Mouse (Mus musculus) urinary bladder, postnatal 25 days (tissue): ENCODE data around the gene Cpne5.

Experiments
- DNase-seq: peaks from one replicate; pipeline ENCODE4 v3.0.0; 2022; ENCODE audit warnings: low spot score

The Cpne5 gene

DNA sequence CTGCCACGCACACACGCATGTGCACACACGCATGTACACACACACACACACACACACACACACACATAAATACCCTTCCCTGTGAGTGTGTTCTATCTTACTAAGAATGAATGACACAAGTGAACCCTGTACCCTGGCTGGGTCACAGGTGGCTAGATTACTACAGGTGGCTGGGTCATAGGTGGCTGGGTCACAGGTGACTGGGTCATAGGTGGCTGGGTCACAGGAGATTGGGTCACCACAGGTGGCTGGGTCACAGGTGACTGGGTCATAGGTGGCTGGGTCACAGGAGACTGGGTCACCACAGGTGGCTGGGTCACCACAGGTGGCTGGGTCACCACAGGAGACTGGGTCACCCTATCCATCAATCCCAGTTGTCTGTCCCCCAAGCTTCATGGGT is 27.9 kb downstream of the Cpne5 start:
- no peak for DNase-seq

DNA sequence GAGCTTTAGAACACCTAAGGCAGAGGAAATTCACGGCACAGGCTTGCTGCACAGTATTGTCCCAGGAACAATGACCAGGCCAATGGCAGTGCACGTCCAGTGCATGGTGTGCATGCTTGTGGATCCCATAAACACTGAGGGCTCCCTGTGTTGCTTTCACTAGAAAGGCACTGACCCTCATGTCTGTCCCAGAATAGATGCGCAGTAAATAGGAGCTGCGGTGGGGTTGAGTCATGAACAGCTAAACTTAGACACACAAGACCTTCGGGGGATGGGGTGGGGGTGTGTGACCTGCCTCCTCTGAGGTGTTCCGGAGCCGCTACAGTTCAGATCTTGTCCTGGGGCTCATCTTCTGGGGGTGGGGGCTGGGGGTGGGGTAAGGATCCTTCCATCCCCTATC is 31.9 kb downstream of the Cpne5 start:
- no peak for DNase-seq

DNA sequence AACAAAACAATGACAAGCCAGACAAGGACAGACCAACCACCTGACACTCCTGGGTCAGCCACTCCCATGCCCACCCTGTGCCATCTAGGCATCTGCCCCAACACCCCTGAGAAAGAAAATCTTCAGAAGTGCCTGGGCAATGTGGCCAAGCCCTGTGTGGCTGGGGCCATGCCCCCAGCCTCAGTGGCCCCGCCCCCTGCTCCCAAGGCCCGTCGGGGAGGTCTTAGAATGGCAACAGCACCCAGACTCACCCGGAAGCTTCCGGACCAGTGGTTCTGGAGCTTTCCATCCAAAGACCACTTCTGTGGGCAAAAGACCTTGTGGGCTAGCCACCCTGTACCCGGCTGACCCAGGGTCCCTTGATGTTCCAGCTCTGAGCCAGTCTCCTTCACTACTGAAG is 35.4 kb downstream of the Cpne5 start:
- no peak for DNase-seq

DNA sequence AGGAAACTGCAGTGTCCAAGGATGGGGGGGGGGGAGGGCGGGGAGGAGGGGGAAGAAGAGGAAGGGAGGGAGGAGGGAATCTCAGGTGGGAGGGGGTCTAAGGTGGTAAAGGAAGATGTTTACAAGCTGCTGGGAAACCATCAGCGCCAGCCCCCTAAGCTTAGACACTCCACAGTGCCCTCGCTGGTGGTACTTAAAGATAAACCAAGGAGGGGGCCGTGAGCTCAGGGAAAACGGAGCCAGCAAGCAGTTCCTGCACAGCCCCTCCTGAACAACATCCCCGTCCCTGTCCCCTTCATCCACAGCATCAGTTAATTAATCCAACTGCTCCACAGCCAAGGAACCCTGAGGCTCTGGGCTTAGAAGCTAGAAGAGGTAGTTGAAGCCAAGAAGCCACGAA is 38.1 kb downstream of the Cpne5 start:
- no peak for DNase-seq

DNA sequence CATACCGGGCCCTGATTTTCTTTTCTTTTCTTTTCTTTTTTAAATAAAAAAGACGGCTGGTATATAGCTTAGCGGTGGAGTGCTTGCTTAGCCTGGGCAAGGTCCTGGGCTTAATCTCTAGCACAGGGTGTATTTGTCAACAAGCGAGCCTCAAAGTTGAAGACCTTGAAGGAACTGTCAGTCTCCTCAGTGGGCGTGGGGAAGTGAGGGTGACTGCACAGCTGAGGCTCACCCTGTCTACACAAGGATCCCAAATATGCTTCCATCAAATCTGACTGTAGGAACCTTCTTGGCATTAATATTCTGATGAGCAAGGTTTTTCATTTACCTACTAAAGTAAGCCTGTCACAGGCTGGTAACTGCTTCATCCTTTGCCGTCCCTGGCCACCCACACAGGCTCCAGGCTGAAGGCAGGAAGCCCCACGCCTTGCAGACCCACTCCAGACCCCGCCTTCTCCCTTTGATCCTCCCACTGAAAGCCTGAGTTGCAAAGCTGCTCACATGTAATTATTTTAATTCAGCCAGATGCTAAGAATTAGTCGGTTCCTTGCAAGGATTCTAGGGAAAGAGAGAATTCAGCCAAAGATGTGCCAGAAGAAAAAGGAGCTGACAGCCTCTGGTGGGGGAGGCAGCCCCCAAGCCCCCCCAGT is 38.7 kb downstream of the Cpne5 start:
- DNase-seq: no peak

DNA sequence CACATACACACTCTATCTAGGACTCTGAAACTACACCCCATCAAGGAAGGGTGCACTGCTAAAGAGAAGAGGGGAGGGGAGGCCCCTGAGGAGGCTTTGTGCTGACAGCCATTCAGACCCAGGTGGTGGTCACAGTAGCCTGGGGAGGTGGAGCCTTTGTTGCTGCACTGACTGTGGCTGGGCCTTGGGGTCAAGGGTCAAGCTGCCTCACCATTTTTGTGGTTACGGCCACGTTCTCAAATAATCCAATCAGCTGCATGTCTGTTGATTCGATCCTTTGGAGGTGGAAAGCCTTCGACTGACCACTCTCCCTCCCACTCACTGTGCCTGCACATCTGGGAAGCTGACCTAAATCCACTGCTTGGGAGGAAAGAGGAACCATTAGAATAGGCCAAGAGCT is 42.4 kb downstream of the Cpne5 start:
- no peak for DNase-seq

DNA sequence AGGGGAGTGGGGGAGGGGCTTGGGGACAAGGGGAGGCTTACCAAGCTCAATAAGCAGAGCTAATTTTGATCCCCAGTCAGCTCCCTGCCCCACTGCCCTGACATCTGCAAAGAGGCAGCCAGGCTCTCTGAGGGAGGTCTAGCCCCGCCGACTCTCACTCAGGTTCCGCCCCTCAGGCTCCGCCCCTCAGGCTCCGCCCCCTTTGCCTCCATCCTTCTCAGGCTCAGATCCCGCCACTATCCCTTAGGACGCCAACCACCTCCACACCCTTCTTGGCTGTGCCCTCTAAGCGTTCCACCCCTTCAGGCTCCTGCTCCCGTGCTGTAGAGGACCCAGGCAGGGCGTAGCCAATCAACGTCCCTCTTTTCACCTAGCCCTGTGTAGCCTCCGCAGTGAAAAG is 49.0 kb downstream of the Cpne5 start:
- DNase-seq: no peak

DNA sequence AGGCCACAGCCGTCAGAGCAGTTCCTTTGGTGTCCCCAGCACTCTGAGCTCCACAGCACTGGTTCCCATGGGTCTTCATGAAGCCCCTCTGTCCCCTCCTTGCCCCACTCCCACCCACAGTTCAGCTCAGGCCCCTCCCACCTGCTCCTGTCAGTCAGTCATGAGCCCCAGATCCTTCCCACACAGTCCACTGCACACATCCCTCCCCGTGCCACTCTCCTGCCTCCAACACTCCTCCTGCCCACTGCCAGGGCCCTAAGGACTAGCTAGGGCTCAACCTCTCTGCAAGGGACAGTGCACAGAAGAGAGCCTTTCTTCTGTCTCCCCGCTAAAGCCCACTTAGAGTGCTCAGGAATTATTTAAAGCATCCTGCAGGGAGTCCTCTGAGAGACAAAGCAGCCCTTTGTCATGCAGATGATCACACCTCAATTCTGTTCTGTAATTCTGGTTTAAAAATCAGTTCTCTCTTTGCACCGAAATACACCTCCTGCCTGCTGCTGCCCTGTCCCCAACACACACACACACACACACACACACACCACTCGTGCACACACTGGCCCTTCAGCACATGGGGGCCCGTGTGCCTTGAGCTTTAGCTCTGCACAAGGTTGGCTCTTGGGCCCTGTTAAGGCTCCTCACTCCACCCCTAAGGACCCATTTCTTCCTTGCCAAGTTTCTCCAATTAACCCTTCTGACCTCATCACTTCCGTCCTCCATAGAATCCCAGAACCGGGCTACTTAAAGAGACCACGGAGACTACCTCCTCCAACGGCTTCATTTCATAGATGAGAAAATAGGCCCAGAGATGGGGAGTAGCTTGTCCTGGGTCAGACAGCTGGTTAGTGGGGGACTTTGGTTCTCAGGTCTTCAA is 50.7 kb downstream of the Cpne5 start:
- DNase-seq: no peak

DNA sequence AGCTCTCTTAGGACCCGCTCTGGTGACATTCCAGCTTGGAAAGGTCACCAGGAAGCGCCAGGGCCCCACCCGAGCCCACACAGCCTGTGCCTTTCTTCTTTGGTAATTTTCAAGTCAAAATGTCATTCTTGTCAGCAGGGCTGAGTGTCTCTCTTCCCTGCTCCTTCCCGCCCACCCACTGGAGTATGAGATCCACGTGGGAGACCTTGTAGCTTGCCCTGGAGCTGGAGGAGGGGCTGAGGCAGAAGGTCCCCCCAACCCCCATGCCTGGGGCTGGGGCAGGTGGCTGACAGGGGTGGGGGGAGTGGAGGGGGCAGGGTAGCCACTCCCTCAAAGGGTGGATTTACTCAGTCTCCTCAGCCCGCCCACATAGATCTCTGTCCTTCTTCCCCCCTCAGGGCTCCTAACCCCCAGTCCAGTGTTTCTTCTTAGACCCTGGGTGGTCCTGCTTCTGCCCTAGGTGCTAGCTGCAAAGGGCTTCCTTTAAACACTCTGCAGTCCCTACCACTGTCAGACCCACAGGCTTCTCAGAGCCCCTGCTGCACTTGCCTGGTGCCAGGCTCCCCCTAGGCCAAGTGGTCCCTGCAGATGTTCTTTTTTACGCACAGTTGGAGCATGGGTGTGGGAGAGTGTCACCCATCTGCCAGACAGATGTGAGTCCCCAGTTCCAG is 52.5 kb downstream of the Cpne5 start:
- DNase-seq: no peak

DNA sequence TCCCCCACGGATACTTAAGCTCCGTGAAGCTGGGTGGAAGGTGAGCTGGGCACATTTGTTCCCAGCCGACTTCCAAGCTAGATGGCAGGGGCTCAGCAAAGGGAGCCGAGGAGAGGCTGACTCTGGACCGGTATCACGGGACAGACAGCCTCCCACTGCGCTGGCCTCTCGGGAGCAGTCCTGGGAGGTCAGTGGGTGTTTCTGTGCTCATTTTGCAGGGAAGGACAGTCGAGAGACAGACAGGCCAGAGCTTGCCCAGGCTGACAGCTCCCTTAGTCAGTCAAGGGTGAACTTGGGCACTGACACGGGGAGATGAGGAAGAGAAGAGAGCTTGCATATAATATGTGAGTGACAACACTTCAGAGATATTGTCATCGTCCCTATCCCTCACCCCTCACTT is 54.8 kb downstream of the Cpne5 start:
- no peak for DNase-seq

DNA sequence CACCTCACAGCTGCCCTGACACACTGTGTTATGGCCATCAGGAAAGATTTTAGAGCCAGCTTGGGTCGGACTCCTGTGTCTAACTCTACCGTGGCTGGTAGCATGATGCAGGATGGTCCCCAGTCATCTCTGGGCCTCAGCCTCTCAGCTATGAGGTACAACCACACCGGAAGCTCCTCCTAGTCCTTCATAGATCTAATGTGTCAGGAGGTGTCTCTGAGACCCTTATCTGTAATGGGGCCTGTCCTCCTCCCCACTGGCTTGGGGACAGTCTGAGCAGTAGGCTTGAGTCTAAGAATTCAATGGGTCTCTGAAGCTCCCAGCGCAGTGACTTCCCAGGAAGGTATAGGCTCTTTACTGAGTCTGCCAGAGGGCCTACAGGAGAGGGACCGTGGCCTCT is 56.2 kb downstream of the Cpne5 start:
- DNase-seq: no peak

DNA sequence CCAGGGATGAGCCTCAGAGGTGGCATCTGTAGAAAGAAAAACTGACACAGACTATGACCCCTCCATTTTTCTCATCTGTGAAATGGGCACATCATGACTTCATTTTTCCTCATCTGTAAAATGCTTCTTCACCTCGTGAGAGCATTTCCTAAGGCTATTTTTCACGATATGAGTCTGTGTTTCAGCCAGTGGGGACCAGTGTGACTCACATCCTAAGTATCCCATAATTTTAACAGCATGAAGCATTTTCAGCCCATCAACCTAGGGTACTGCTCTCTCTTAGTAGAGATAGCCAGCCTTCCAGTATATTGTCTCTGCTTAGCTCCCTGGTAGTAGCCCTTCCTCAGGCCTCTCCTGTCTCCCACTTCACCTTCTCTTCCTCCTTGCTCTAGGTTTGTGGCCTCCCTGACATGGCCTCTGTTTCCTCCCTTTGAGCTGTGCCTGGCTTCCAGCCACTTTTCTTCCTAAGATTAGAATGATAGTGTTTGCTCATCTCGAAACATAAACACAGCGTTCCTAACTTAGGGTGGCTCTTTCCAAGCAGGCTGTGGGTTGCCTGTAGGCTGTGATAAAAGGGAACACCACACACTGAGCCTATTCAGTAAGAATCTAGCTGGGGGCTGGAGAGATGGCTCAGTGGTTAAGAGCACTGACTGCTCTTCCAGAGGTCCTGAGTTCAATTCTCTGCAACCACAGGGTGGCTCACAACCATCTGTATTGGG is 57.4 kb downstream of the Cpne5 start:
- no peak for DNase-seq

DNA sequence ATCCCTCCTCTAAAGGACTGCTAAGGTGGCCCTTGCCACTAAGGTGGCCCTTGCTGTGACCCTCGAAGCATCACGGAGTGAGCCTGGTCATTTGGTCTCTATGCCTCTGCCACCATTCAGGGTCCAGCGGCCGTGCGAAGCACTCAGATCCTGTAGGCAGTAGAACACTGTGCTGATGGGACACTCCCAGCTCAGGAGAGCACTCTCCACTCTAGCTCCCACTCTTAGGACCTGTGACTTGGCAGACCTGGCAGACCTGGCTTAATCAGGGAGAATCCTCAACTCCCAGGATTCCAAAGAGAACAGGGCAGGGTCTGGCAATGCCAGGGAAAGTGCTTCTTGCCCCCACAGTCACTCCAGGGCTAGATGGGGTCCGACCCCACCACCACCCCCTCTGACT is 58.0 kb downstream of the Cpne5 start:
- DNase-seq: no peak

DNA sequence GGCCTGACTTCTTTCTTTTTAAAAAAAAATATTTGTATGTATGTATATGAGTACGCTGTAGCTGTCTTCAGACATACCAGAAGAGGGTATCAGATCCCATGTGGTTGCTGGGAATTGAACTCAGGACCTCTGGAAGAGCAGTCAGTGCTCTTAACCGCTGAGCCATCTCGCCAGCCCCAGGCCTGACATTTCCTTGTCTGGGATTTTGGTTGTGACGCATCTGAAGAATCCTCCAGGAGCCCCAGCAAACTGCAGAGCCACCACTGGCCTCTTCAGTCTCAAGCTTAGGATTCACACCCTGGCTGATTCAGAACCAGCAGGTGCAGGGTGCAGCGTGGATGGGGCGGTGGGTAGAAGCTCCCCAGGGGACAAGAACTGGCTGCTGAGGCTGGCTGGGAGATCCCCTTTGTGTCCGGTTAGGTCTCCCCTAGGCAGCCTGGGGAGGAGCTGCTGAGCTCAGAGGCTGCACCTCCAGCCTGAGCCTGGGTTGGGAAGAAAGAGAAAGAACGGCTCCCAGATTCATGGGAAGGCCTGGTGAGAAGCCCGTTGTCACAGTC is 59.4 kb downstream of the Cpne5 start:
- no peak for DNase-seq

DNA sequence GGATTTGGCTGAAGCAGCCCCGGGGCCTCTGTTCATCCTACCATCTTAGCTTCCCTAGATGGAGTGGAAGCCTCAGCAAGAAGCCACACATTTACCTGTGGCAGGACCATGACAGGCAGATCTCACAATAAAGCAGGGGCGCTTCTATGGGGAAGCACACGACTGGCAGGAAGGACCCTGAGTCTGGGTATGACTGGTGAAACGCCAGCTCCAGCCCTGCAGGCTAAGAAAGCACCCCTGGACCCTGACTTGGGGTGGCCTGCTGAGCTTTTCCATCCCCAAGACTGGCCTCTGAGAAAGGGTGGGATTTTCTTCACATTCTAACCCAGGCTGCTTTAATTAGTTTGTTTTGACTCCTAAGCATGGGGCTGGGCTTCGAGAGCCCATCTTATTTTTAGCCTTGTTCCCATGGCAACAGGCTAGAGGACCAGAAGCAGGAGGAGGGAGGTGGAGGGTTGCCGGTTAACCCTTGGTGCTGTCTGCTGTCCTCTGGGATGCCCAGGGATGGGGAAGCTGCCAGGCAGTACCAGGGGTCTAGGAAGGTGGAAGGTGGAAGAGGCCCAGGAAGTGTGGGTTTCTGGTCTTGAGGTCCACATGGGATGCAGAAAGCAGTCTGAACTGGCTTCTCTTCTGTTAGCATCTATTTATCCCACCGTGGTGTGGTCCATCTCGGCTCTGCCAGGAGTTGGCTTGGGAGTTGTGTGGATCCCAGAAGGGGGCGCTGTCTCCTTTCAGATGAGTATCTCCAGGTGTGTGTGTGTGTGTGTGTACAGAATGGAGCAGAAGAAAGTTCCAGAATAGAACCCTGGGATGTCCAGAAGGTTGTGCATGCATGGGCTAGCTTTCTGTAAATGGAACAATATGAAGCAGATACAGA is 61.3 kb downstream of the Cpne5 start:
- DNase-seq: peak; percentile 72

DNA sequence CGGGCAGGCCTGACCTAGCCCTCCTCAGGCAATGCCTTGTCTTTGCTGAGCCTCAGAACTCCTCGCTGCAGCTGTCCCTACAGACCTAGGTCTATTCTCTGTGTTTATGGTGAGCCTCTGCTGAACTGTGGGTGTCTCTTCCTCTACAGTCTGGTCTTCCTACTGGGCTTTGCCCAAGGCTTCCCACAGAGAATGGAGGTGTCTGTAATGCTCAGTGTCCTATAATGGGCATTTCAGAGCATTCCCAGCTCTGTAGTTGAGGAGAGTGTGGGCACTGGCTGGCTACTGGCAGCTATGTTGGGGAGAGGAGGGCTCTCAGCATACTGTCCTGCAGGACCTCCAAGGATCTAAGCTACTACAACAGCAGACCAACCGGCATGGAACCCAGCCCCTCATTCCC is 62.3 kb downstream of the Cpne5 start:
- DNase-seq: no peak

DNA sequence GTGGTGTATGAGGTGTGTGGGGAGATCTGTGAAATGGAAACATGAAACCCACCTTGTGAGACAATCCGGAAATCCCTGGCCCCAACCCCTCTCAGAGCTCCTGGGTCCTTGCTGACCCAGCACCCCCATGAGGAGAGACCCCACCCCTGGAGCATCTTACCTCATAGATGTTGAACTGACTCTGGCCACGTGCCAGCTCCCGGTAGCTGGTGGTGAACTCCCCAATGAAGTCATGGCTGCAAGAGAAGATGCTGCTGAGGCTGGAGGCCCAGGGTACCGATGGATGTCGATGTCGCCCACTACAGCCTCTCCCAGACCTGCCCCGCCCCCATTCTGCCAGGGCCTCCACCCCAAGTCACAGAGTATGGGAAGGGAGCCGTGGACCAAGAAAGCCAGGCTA is 64.8 kb downstream of the Cpne5 start:
- DNase-seq: no peak

DNA sequence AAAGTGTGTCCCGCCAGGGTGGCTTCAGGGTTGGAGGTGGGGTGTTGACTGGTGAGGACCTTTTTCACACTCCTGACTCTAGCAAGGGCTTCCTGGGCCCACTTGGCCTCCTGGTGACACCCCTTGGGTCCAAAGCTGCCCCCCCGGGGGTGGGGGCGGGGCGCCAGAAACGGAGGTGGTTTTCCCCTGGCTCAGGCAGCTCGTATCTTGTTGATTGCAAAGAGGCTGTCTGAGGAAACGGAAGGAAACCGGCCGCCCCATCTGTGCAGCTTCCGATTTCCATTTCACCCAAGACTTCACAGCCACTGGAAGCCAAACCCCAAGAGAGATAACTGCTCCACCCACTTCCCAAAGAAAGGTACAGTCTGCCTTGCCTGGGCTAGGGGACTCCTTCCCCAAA is 65.9 kb downstream of the Cpne5 start:
- no peak for DNase-seq

DNA sequence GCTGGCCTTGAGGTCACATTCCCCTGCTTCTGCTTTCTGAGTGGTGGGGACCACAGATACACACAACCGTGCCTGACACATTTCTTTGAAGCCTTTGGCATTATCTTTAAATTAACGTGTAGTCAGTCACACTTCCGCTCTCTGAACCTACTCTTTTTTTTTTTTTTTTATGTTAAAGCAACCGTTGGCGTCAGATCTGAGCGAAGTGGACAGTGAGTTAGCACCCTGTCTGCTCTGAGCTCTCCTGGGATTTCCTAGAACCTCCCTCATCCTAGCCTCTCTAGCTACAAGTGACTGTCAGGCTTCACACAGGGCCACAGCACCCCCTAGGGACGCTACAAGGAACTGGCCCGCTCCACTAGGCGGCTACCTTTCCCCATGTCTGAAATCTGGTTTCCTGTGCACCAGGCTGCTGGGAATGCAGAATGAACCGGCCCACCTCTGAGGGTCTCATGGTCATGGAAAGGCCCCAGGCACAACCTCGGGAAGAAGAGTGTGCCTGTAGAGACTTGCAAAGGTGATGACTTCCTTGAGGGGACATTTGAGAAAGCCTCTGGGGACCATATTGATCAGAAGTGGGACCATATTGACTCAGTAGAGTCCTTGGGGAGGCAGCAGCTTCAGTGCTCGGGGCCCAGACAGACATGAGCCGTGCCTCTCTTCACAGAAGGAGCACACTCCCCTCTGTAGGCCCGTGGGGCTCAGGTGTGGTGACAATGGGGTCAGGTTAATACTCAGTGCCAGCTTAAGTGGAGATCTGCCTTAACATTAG is 66.8 kb downstream of the Cpne5 start:
- peak; percentile 81 for DNase-seq

DNA sequence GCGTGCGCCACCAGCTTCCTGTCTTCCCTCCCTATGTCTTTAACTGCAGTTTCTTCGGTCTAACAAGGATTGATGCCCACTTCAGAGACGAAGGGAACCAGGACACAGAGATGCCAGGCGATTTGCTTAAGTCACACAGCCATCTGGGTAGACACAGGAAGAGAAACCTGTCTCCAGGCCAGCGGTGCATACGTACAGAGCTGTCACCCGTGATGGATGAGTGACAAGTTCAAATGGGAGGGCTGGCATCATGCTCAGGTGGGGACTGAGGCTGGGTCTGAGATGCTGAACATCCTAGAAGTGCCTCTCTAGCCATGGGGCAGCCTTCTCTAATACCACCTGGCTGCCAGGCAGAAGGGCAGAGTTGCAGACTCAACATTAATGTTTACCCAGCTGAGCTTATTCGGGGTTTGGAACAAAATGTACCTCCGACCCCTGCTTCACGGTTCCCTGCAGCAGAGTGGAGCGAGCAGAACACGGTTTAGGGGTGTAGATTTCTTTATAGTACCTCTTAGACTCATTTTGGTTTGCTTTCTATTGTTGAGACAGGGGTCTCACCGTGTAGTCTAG is 67.5 kb downstream of the Cpne5 start:
- no peak for DNase-seq
